Mouse (Mus musculus): ENCODE results near the gene Greb1.

- TF ChIP-seq CHD2 (IDR thresholded peaks at IDR 0.05; ENCODE audit: low read depth, low read length) (no peak), MAFK (IDR thresholded peaks at IDR 0.05; ENCODE audit: insufficient read depth, low read depth, low read length) (no peak)
Measured at GRCm38 (mm10) chr12:16780320-16780719, 20.4 kb downstream of the Greb1 start.
